Mouse (Mus musculus): ENCODE results near the gene Rorb. TPM values are rescaled to one million over a fixed set of nuclear protein-coding genes. Genes with fewer than 3 reads are reported as not detected.

Rorb gene
- polyA plus RNA-seq, 1 experiment: 0.10 TPM

GRCm38 (mm10) chr19:19058710-19059398, 52.1 kb downstream of the Rorb start:
- Histone ChIP-seq H3ac (ENCODE audit: control insufficient read depth, insufficient read length) (no peak overlapping the region), H3K4me3 (no peak overlapping the region), H3K27me3 (ENCODE audit: control insufficient read depth, insufficient read depth, insufficient read length) (no peaks in the 10 kb centered on the region), H3K79me2 (ENCODE audit: control insufficient read depth, insufficient read depth) (no peaks in the 10 kb centered on the region), H3K4me2 (ENCODE audit: low read depth) (no peak overlapping the region), H3K36me3 (ENCODE audit: control insufficient read depth, insufficient read depth) (no peaks in the 10 kb centered on the region)
- TF ChIP-seq TCF3 (IDR thresholded peaks at IDR 0.05; ENCODE audit: insufficient read length, low read depth) (no peak), MYOG (IDR thresholded peaks at IDR 0.05; ENCODE audit: control insufficient read depth in 1 of 3, insufficient read depth in 1 of 3, insufficient read length in 2 of 3, low read depth in 2 of 3) (no peak), MYOD1 (IDR thresholded peaks at IDR 0.05; ENCODE audit: control insufficient read depth in 1 of 3, insufficient read length in 2 of 3, low read depth in 2 of 3) (no peak), USF1 (IDR thresholded peaks at IDR 0.05; ENCODE audit: low read depth) (no peak), POLR2AphosphoS2 (IDR thresholded peaks at IDR 0.05; ENCODE audit: insufficient read length, low read depth) (no peak), POLR2A (IDR thresholded peaks at IDR 0.05; ENCODE audit: insufficient read length, low read depth) (no peak), REST (IDR thresholded peaks at IDR 0.05; ENCODE audit: insufficient read depth, insufficient read length) (no peak), CEBPB (IDR thresholded peaks at IDR 0.05; ENCODE audit: insufficient read depth, poor library complexity, severe bottlenecking) (no peak), TCF12 (IDR thresholded peaks at IDR 0.05; ENCODE audit: insufficient read depth, poor library complexity, severe bottlenecking) (no peak), SRF (IDR thresholded peaks at IDR 0.05; ENCODE audit: control insufficient read depth, insufficient read length, low read depth) (no peak), MAX (IDR thresholded peaks at IDR 0.05; ENCODE audit: low read depth) (no peak), E2F4 (IDR thresholded peaks at IDR 0.05; ENCODE audit: insufficient read depth) (no peak)

DNA sequence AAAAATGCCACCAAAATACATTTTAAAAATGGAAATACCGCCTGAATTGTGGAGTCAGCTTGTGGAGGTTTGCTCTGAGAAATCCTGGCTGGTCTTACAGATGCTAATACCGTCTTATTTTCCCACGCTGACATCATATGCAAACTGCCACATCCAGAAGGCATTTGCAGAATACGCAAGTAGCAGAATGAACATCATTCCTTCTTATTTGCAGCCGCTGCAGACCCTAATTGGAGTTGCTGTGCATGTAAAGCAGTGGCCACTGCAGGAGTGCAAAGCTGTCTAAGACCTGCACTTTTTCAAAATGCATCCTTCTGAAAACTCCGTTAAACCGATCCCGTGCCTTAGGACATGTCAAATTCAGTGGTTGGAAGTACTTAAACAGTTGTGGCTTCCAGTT, 52.8 kb downstream of the Rorb start:
- Histone ChIP-seq H3K36me3 (ENCODE audit: control insufficient read depth, insufficient read depth) (no peaks in the 10 kb centered on the region), H3K4me2 (ENCODE audit: low read depth) (no peak overlapping the region), H3ac (ENCODE audit: control insufficient read depth, insufficient read length) (no peak overlapping the region), H3K4me3 (no peak overlapping the region), H3K79me2 (ENCODE audit: control insufficient read depth, insufficient read depth) (no peaks in the 10 kb centered on the region), H3K27me3 (ENCODE audit: control insufficient read depth, insufficient read depth, insufficient read length) (no peaks in the 10 kb centered on the region)
- TF ChIP-seq E2F4 (IDR thresholded peaks at IDR 0.05; ENCODE audit: insufficient read depth): no peak
- no peak for TF ChIP-seq REST (IDR thresholded peaks at IDR 0.05; ENCODE audit: insufficient read depth, insufficient read length)
- no peak for TF ChIP-seq POLR2AphosphoS2 (IDR thresholded peaks at IDR 0.05; ENCODE audit: insufficient read length, low read depth)
- no peak for TF ChIP-seq MYOD1 (IDR thresholded peaks at IDR 0.05; ENCODE audit: control insufficient read depth in 1 of 3, insufficient read length in 2 of 3, low read depth in 2 of 3)
- no peak for TF ChIP-seq MYOG (IDR thresholded peaks at IDR 0.05; ENCODE audit: control insufficient read depth in 1 of 3, insufficient read depth in 1 of 3, insufficient read length in 2 of 3, low read depth in 2 of 3)
- TF ChIP-seq SRF (IDR thresholded peaks at IDR 0.05; ENCODE audit: control insufficient read depth, insufficient read length, low read depth): no peak
- no peak for TF ChIP-seq MAX (IDR thresholded peaks at IDR 0.05; ENCODE audit: low read depth)
- TF ChIP-seq TCF3 (IDR thresholded peaks at IDR 0.05; ENCODE audit: insufficient read length, low read depth): no peak
- TF ChIP-seq CEBPB (IDR thresholded peaks at IDR 0.05; ENCODE audit: insufficient read depth, poor library complexity, severe bottlenecking): no peak
- TF ChIP-seq POLR2A (IDR thresholded peaks at IDR 0.05; ENCODE audit: insufficient read length, low read depth): no peak
- no peak for TF ChIP-seq USF1 (IDR thresholded peaks at IDR 0.05; ENCODE audit: low read depth)
- TF ChIP-seq TCF12 (IDR thresholded peaks at IDR 0.05; ENCODE audit: insufficient read depth, poor library complexity, severe bottlenecking): no peak

GRCm38 (mm10) chr19:19043138-19043537, 67.9 kb downstream of the Rorb start:
- H3ac ChIP-seq (ENCODE audit: control insufficient read depth, insufficient read length): no peak overlapping the region
- no peaks in the 10 kb centered on the region for H3K79me2 ChIP-seq (ENCODE audit: control insufficient read depth, insufficient read depth)
- no peak overlapping the region for H3K4me2 ChIP-seq (ENCODE audit: low read depth)
- H3K27me3 ChIP-seq (ENCODE audit: control insufficient read depth, insufficient read depth, insufficient read length): no peaks in the 10 kb centered on the region
- TF ChIP-seq E2F4 (IDR thresholded peaks at IDR 0.05; ENCODE audit: insufficient read depth) (no peak), POLR2AphosphoS2 (IDR thresholded peaks at IDR 0.05; ENCODE audit: insufficient read length, low read depth) (no peak), POLR2A (IDR thresholded peaks at IDR 0.05; ENCODE audit: insufficient read length, low read depth) (no peak), TCF12 (IDR thresholded peaks at IDR 0.05; ENCODE audit: insufficient read depth, poor library complexity, severe bottlenecking) (no peak), REST (IDR thresholded peaks at IDR 0.05; ENCODE audit: insufficient read depth, insufficient read length) (no peak), MYOD1 (IDR thresholded peaks at IDR 0.05; ENCODE audit: control insufficient read depth in 1 of 3, insufficient read length in 2 of 3, low read depth in 2 of 3) (no peak), TCF3 (IDR thresholded peaks at IDR 0.05; ENCODE audit: insufficient read length, low read depth) (no peak), SRF (IDR thresholded peaks at IDR 0.05; ENCODE audit: control insufficient read depth, insufficient read length, low read depth) (no peak), MYOG (IDR thresholded peaks at IDR 0.05; ENCODE audit: control insufficient read depth in 1 of 3, insufficient read depth in 1 of 3, insufficient read length in 2 of 3, low read depth in 2 of 3) (no peak), USF1 (IDR thresholded peaks at IDR 0.05; ENCODE audit: low read depth) (no peak), MAX (IDR thresholded peaks at IDR 0.05; ENCODE audit: low read depth) (no peak)
- H3K4me3 ChIP-seq: no peak overlapping the region
- H3K36me3 ChIP-seq (ENCODE audit: control insufficient read depth, insufficient read depth): no peaks in the 10 kb centered on the region

- no peak overlapping the region for H3ac ChIP-seq (ENCODE audit: control insufficient read depth, insufficient read length)
- H3K4me2 ChIP-seq (ENCODE audit: low read depth): no peak overlapping the region
- H3K27me3 ChIP-seq (ENCODE audit: control insufficient read depth, insufficient read depth, insufficient read length): no peaks in the 10 kb centered on the region
- no peaks in the 10 kb centered on the region for H3K79me2 ChIP-seq (ENCODE audit: control insufficient read depth, insufficient read depth)
- no peak overlapping the region for H3K4me3 ChIP-seq
- TF ChIP-seq MYOD1 (IDR thresholded peaks at IDR 0.05; ENCODE audit: control insufficient read depth in 1 of 3, insufficient read length in 2 of 3, low read depth in 2 of 3) (no peak), TCF12 (IDR thresholded peaks at IDR 0.05; ENCODE audit: insufficient read depth, poor library complexity, severe bottlenecking) (no peak), POLR2AphosphoS2 (IDR thresholded peaks at IDR 0.05; ENCODE audit: insufficient read length, low read depth) (no peak), E2F4 (IDR thresholded peaks at IDR 0.05; ENCODE audit: insufficient read depth) (no peak), SRF (IDR thresholded peaks at IDR 0.05; ENCODE audit: control insufficient read depth, insufficient read length, low read depth) (no peak), MYOG (IDR thresholded peaks at IDR 0.05; ENCODE audit: control insufficient read depth in 1 of 3, insufficient read depth in 1 of 3, insufficient read length in 2 of 3, low read depth in 2 of 3) (no peak), USF1 (IDR thresholded peaks at IDR 0.05; ENCODE audit: low read depth) (no peak), TCF3 (IDR thresholded peaks at IDR 0.05; ENCODE audit: insufficient read length, low read depth) (no peak), MAX (IDR thresholded peaks at IDR 0.05; ENCODE audit: low read depth) (no peak), REST (IDR thresholded peaks at IDR 0.05; ENCODE audit: insufficient read depth, insufficient read length) (no peak), CEBPB (IDR thresholded peaks at IDR 0.05; ENCODE audit: insufficient read depth, poor library complexity, severe bottlenecking) (no peak)
- H3K36me3 ChIP-seq (ENCODE audit: control insufficient read depth, insufficient read depth): no peaks in the 10 kb centered on the region
Measured at GRCm38 (mm10) chr19:19040800-19041199, 70.2 kb downstream of the Rorb start.

All from myocyte (in vitro differentiated cells).